Mouse (Mus musculus) heart, embryonic 13.5 days (tissue): Measurements from ENCODE around the gene Nfyc. TPM values are rescaled to one million over a fixed set of nuclear protein-coding genes. Genes with fewer than 3 reads are reported as not detected.

Experiments used
- ATAC-seq: fragments of 200-750 bp; cut with Nextera tagmentation; 2 replicates; pipeline ENCODE4 v1.8.0; 2017; ENCODE audit warnings: moderate TSS enrichment; ENCODE audit not compliant: insufficient number of reproducible peaks, low FRiP score, low TSS enrichment; ENCODE audit errors: extremely low read depth
- H3K27ac ChIP-seq: fragments of 300-500 bp; sonication (generic); replicated peaks from 2 replicates; pipeline ENCODE4 v1.5.1; 2015; ENCODE audit warnings: moderate library complexity, mild to moderate bottlenecking, inconsistent platforms
- H3K27me3 ChIP-seq: fragments of 300-500 bp; sonication (generic); replicated peaks from 2 replicates; pipeline ENCODE4 v1.6.1; 2015; ENCODE audit warnings: mild to moderate bottlenecking, inconsistent platforms
- H3K36me3 ChIP-seq: fragments of 300-500 bp; sonication (generic); 2 replicates; pipeline ENCODE4 v1.6.1; 2015; ENCODE audit warnings: mild to moderate bottlenecking, inconsistent platforms
- H3K4me1 ChIP-seq: fragments of 300-500 bp; sonication (generic); 2 replicates; pipeline ENCODE4 v1.6.1; 2015; ENCODE audit warnings: inconsistent platforms
- H3K4me2 ChIP-seq: fragments of 300-500 bp; sonication (generic); 2 replicates; pipeline ENCODE4 v1.6.1; 2015; ENCODE audit warnings: inconsistent platforms, mild to moderate bottlenecking, moderate library complexity
- H3K4me3 ChIP-seq: fragments of 300-500 bp; sonication (generic); 2 replicates; pipeline ENCODE4 v1.5.1; 2015; ENCODE audit warnings: moderate library complexity, mild to moderate bottlenecking, inconsistent platforms
- H3K9ac ChIP-seq: fragments of 300-500 bp; sonication (generic); 2 replicates; pipeline ENCODE4 v1.6.1; 2015; ENCODE audit warnings: inconsistent platforms, mild to moderate bottlenecking, moderate library complexity
- H3K9me3 ChIP-seq: fragments of 300-500 bp; sonication (generic); 2 replicates; pipeline ENCODE4 v1.6.1; 2016; ENCODE audit warnings: inconsistent platforms
- WGBS: fragments of 180-500 bp; shearing (Covaris S2); methylation state at CpG from one replicate; pipeline ENCODE4 v1.1.7; 2015; ENCODE audit warnings: mixed read lengths; 5-methylcytosine and 5-hydroxymethylcytosine counted together
- polyA plus RNA-seq: library from polyadenylated mRNA; unstranded; fragments of >200 nt; fragmentation: Nextera tagmentation; extraction: Ambion mirVana; gene quantifications from 2 replicates; pipeline ENCODE4 v1.2.1, GENCODE M21; 2015

Nfyc gene
- 95.8 and 97.4 TPM in 2 replicates for polyA plus RNA-seq

DNA sequence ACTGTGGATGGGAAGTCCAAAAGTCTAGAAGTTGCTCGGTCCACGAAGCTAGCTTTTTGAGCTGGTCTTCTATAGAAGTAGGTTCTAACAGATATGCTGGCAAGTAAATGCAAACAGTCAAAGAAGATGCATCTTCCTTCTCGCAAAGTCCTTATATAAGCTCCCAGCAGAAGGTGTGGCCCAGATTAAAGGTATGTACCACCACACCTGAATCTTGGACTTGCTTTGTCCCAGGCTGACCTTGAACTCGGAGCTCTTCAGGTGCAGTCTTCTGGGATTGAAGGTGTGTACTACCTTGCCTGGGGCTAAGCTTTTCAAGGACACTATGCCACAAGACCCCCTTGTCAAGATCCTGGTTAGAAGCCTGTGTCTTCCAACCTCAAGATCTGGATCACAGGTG, at the start of gene Nfyc:
Gene Nfyc, minus strand, starts transcription at position 101 of the 400 bp plus-strand sequence.
- Histone ChIP-seq H3K9ac (no peak within 1 kb of the TSS), H3K9me3 (no peaks in the 10 kb centered on the region), H3K36me3 (no peaks in the 10 kb centered on the region), H3K27me3 (no peaks in the 10 kb centered on the region), H3K4me2 (no peak within 1 kb of the TSS), H3K4me1 (peaks cover 2% of the 10 kb centered on the region), H3K4me3 (no peak within 1 kb of the TSS), H3K27ac (no peak within 1 kb of the TSS)
- WGBS: 78% methylated on average over 4 of the region's 4 CpGs
- no peak for ATAC-seq

GRCm38 (mm10) chr4:120880731-120881432, 49.5 kb upstream of the Nfyc start:
- Histone ChIP-seq H3K9ac (no peak overlapping the region), H3K4me3 (no peak overlapping the region), H3K4me1 (peaks cover 10% of the 10 kb centered on the region), H3K27ac (no peak overlapping the region), H3K36me3 (no peaks in the 10 kb centered on the region), H3K9me3 (no peaks in the 10 kb centered on the region), H3K4me2 (no peak overlapping the region), H3K27me3 (0 out of 2 replicates have a peak, but pooled peaks cover 7% of the 10 kb centered on the region)
- 46% methylated on average over 6 of the region's 6 CpGs for WGBS
- no peak for ATAC-seq

DNA sequence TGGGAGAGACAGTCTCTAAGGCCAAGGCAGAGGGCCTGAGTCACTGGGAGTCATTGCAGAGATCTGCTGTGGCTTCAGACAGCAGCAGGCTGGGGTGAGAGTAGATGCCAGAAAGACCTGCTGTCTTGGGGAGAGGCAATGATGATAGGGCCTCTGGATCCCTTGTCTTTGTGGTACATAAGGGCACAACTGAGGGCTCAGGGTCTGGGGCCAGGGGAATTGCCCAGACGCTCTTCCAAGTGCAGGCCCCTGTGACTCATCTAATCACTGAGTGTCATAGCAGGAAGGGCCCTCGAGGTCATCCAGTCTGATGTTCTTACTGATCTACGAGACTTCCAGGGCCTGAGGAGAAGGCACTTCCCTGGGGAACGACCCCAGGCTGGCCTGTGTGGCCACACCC, 48.0 kb upstream of the Nfyc start:
- no peak overlapping the region for H3K9ac ChIP-seq
- no peak for ATAC-seq
- no peaks in the 10 kb centered on the region for H3K36me3 ChIP-seq
- H3K9me3 ChIP-seq: no peaks in the 10 kb centered on the region
- H3K27ac ChIP-seq: no peak overlapping the region
- peaks cover 12% of the 10 kb centered on the region; the same call in 1 of the 2 replicates for H3K27me3 ChIP-seq
- no peak overlapping the region for H3K4me3 ChIP-seq
- 37% methylated on average over 4 of the region's 4 CpGs for WGBS
- H3K4me1 ChIP-seq: no peaks in the 10 kb centered on the region
- no peak overlapping the region for H3K4me2 ChIP-seq

- 69% methylated on average over 3 of the region's 3 CpGs for WGBS
- Histone ChIP-seq H3K4me1 (no peaks in the 10 kb centered on the region), H3K4me3 (no peak overlapping the region), H3K36me3 (no peaks in the 10 kb centered on the region), H3K27ac (no peak overlapping the region), H3K27me3 (peaks cover 11% of the 10 kb centered on the region; the same call in 1 of the 2 replicates), H3K9me3 (no peaks in the 10 kb centered on the region), H3K4me2 (no peak overlapping the region), H3K9ac (no peak overlapping the region)
- no peak for ATAC-seq
These were observed 47.4 kb upstream of the Nfyc start for GRCm38 (mm10) chr4:120878728-120879127.

GRCm38 (mm10) chr4:120875961-120876360, 44.6 kb upstream of the Nfyc start:
- Histone ChIP-seq H3K4me3 (no peak overlapping the region), H3K4me1 (no peaks in the 10 kb centered on the region), H3K36me3 (no peaks in the 10 kb centered on the region), H3K9ac (no peak overlapping the region), H3K9me3 (no peaks in the 10 kb centered on the region), H3K4me2 (no peak overlapping the region), H3K27ac (no peak overlapping the region), H3K27me3 (peaks cover 13% of the 10 kb centered on the region; the same call in 1 of the 2 replicates)
- no peak for ATAC-seq
- 62% methylated on average over 3 of the region's 3 CpGs for WGBS

DNA sequence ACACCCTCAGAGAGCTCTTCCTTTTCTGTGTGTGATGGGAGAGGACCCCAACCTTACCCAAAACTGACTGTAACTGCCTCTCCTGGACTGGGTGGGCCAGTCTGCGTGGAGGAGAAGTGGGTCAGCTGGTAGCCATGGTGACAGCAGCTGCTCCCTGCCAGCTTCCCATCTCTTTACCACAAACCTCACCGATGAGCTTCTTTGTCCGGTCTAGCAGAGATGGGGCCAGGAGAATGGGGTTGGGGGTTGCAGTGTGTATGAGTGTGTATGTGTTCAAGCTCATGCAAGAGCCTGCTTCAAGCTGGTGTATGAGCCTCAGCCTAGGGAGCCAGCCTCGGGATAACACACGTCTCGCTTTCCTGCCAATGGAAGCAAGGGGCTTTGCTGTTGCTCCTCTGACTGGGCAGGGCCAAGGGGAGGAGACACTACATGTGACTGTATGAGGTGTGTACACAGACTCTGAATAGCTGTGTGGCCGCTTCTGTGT, 38.9 kb upstream of the Nfyc start:
- Histone ChIP-seq H3K4me1 (no peaks in the 10 kb centered on the region), H3K27ac (no peak overlapping the region), H3K9ac (no peak overlapping the region), H3K9me3 (no peaks in the 10 kb centered on the region), H3K27me3 (peaks cover 43% of the 10 kb centered on the region; the same call in 1 of the 2 replicates), H3K4me3 (no peak overlapping the region), H3K4me2 (no peak overlapping the region), H3K36me3 (no peaks in the 10 kb centered on the region)
- WGBS: 66% methylated on average over 7 of the region's 7 CpGs
- no peak for ATAC-seq

GRCm38 (mm10) chr4:120868988-120869387, 37.6 kb upstream of the Nfyc start:
- ATAC-seq: no peak
- WGBS: 54% methylated on average over 3 of the region's 3 CpGs
- H3K9ac ChIP-seq: no peak overlapping the region
- no peak overlapping the region for H3K4me2 ChIP-seq
- H3K27me3 ChIP-seq: peaks cover 39% of the 10 kb centered on the region; the same call in 1 of the 2 replicates
- H3K4me3 ChIP-seq: no peak overlapping the region
- no peaks in the 10 kb centered on the region for H3K36me3 ChIP-seq
- no peaks in the 10 kb centered on the region for H3K9me3 ChIP-seq
- no peaks in the 10 kb centered on the region for H3K4me1 ChIP-seq
- no peak overlapping the region for H3K27ac ChIP-seq

DNA sequence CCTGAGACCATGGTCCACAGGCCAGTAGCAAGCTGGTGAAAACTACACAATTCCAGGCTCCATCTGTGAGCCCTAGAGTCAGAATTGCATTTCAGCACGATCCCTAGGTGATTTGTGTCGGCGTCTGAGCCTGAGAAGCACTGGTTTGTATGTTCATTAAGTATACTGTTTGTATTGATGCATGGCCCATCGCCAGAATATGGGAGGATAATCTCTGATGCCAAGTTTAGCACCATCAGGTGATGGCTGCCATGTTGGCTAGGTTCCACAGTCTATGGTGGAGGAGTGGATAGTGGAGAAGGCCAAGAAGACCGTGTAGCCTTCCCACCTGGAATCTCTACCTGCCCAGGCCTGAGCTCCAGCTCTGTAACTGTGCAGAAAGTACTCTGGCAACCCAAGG, 36.9 kb upstream of the Nfyc start:
- Histone ChIP-seq H3K9me3 (no peaks in the 10 kb centered on the region), H3K36me3 (no peaks in the 10 kb centered on the region), H3K27ac (no peak overlapping the region), H3K27me3 (peaks cover 38% of the 10 kb centered on the region; the same call in 1 of the 2 replicates), H3K9ac (no peak overlapping the region), H3K4me1 (no peaks in the 10 kb centered on the region), H3K4me2 (no peak overlapping the region), H3K4me3 (no peak overlapping the region)
- no peak for ATAC-seq
- 70% methylated on average over 5 of the region's 5 CpGs for WGBS

- ATAC-seq: no peak
- Histone ChIP-seq H3K27me3 (peaks cover 37% of the 10 kb centered on the region; the same call in 1 of the 2 replicates), H3K4me2 (no peak overlapping the region), H3K36me3 (no peaks in the 10 kb centered on the region), H3K9me3 (no peaks in the 10 kb centered on the region), H3K4me3 (no peak overlapping the region), H3K4me1 (peaks cover 1% of the 10 kb centered on the region), H3K9ac (no peak overlapping the region), H3K27ac (no peak overlapping the region)
- WGBS: 7% methylated on average over 6 of the region's 6 CpGs
These were observed 34.8 kb upstream of the Nfyc start for GRCm38 (mm10) chr4:120866211-120866610.

- Histone ChIP-seq H3K27ac (no peak overlapping the region), H3K9ac (peak overlapping the region; percentile 20; the same call in 1 of the 2 replicates), H3K4me3 (no peak overlapping the region), H3K27me3 (peaks cover 54% of the 10 kb centered on the region), H3K4me1 (peaks cover 23% of the 10 kb centered on the region), H3K9me3 (no peaks in the 10 kb centered on the region), H3K36me3 (no peaks in the 10 kb centered on the region), H3K4me2 (peak overlapping the region; percentile 6; the same call in 1 of the 2 replicates)
- ATAC-seq: 0 out of 2 replicates have a peak, but pooled peaks have one; percentile 30
- 14% methylated on average over 7 of the region's 7 CpGs for WGBS
These were observed 28.5 kb upstream of the Nfyc start for GRCm38 (mm10) chr4:120859865-120860264.

DNA sequence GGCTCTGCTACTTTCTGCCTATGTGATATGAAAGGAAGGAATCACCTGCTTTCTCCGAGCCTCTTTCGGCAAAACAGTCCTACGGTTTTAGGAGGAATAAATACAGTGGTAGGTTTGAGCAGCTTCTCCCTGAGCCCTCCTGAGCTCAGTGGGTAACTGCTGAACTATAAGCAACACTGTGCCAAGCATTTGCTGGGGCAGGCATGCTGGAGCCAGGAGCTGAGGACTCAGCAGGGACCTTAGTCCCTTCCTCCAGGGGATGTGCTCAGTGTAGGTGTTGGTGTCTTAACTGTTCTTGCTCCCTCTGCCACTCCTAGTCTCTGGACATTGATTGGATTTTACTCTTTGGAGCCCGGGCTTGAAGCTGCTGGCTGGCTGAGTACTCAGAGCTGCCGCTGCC, 25.0 kb upstream of the Nfyc start:
- Histone ChIP-seq H3K4me1 (peaks cover 26% of the 10 kb centered on the region), H3K27me3 (peaks cover 84% of the 10 kb centered on the region), H3K27ac (no peak overlapping the region), H3K4me2 (no peak overlapping the region), H3K36me3 (no peaks in the 10 kb centered on the region), H3K4me3 (no peak overlapping the region), H3K9ac (no peak overlapping the region), H3K9me3 (no peaks in the 10 kb centered on the region)
- no peak for ATAC-seq
- WGBS: 34% methylated on average over 5 of the region's 5 CpGs
